Mouse (Mus musculus) MEL (cell line): ENCODE results near the gene Nfatc3.

Experiments used
- MAZ ChIP-seq: IDR thresholded peaks from 2 replicates; pipeline ENCODE4 v1.6.1; 2012; ENCODE audit warnings: low read depth, mild to moderate bottlenecking, inconsistent platforms, low read length, improper control_type of control experiment
- ZNF384 ChIP-seq: IDR thresholded peaks from 2 replicates; pipeline ENCODE4 v1.6.1; 2012; ENCODE audit warnings: low read depth, mild to moderate bottlenecking, inconsistent platforms, low read length, improper control_type of control experiment

GRCm38 (mm10) chr8:106147868-106148565 lies 89.4 kb downstream of the Nfatc3 start:
- TF ChIP-seq MAZ (no peak), ZNF384 (peak; percentile 68)
